Mouse (Mus musculus) testis, postnatal 10 days (tissue): Measurements from ENCODE around the gene Stub1.
A peak's percentile ranks its signal among the peaks of the same experiment; 100 is the strongest.

Experiments used
- DNase-seq: peaks from one replicate; pipeline ENCODE4 v3.0.0; 2021; ENCODE audit warnings: low spot score

The Stub1 gene

DNA sequence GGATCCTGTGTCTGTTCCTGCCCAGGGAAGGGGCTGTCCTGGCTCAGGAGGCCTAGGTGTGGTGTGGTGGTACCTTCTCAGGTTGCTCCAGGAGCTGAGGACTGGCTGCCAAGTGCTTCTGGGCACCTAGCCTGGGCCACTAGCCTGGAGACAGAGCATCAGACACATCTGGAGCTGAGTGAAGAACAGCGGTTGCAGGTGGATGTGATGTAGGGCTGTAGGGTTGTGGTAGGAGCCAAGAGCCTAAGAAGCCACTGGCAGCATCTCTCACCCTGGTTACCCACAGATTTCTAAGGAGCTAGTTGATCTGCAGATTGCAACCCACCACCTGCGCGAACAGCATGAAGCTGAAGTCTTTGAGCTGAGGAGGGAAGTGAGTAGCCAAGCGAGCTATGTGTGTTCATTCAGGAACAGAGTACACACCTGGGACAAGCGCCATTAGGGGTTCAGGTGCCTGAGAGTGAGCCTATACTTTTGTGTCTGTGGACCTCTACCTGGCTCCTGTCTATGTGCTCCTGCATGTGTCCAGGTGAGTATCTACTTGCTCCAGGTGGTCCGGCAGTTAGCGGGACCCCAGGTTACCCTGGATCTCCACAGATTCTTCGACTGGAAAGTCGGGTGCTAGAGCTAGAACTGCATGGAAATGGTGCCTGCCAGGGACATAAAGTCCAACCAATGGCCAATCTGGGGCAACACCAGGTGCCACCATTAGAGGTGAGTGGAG is 46.3 kb downstream of the Stub1 start:
- no peak for DNase-seq

DNA sequence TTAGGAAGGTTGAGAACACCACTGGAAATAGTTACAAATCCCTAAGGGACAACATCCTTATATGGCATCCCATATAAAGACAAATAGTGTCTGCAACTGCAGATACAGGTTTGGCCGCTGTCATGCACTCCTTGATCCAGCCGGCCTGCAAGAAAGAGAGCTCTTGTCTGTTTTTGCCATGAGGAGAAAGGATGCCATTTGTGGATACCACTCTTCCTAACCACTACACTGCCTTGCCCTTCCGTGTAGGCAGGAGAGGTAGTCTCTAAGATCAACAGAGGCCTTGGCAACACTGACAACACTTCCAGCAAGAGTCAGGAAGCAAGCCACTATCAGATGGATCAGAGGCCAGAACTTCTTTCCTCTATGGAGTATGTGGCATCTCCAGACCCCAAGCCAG is 46.9 kb downstream of the Stub1 start, which contains the start of gene Ccdc78:
Ccdc78 (plus strand) TSS at position 301 of the 400 bp plus-strand sequence.
- DNase-seq, result no peak

DNA sequence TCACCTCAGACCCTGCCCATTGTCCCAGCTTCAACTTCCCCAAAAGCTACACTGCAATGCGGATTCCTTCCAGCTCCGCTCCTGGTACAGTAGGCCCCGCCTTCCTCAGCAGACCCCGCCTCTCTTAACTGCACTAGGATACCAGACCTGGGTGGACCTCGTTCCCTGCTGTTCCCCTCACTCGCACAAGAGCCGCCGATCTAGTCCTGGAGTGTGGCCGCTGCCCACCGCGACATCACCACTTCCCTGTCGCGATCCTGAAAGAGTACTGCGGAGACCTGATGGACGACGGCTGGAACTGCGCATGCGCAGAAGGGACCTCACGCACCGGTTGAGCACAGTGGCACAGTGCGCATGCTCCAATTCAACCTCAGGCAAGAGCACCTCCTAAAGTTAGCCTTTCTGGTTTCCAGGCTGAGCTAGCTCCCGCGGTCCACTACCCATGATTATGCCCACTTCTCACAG is 47.9 kb downstream of the Stub1 start, which contains the start of gene Haghl:
Haghl (minus strand) TSS at position 393 of the 465 bp plus-strand sequence.
- peak; percentile 97 for DNase-seq

DNA sequence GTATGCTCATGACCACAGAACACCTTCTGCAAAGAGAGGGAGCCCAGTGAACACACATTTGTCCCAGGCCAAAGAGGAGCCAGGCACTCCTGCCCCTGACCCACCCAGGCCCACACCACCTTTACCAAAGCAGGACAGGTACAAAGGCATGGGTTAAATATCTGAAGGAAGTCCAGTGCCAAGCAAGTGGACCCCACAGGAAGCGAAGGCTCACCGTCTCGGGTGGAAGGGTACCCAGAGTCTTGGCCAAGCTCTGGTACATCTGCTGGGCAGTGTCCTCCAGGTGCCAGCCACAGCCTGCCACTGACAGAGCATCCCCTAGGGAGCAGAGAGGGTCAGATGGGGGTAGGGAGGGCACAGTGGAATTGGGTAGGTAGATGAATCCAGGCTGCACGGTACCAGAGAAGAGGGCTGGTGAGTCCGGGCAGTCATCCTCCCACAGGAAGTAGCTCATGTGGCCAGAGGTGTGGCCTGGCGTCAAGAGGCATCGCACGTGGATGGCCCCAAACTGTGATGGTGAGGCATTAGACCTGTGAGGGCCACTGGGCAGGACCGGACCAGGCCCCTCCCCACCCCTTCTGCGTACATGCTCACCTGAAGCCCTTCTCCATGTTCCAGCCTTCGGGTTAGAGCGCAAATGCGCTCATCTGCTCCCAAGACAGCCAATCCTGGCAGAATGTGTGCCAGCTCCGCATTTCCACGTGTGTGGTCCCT is 49.2 kb downstream of the Stub1 start:
- DNase-seq, result no peak

DNA sequence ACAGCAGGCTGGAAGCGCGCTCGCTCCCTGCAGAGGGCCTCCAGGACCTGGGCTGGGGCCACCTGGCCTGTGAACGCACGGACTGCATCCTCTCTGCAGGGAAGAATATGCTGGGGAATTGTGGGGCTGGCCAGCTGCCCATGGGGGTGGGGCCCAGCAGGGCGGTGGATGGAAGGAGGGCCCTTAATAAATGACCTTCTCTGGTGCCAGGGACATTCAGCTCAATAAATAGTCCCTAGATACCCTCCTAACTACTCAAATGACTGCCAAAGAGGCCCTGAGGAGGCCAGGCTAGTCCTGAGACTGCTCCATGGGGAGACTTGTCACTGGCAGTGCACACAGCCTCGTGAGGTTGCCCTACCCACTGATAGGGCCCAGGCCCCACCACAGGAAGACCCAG is 50.1 kb downstream of the Stub1 start:
- peak; percentile 71 for DNase-seq

DNA sequence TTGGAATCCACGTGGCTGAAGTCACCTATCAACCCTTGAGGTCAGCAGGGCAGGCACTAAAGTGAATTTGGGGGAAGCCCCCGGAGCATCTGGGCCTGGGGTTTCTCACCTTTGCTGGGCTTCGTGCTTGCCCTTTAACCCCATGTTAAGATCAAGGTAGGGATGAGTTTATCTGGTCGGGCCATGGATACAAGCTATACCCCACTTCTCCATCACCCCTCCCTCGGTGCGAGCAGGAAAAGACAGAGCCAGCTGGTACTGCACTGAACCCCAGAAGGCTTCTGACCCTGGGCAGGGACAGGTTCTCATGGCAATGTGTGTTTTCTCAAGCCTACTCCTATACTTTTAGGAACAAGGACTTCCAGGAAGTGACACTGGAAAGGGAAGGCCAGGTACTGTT is 51.9 kb downstream of the Stub1 start:
- no peak for DNase-seq
